Mouse (Mus musculus) spleen, adult 2 months (tissue): Measurements from ENCODE around the gene Tmem259.

Experiments used
- CTCF ChIP-seq: fragments of 200-500 bp; IDR thresholded peaks from 2 replicates; pipeline ENCODE4 v1.5.1; 2011; ENCODE audit warnings: mild to moderate bottlenecking, inconsistent platforms; ENCODE audit not compliant: insufficient read depth, insufficient read length, insufficient replicate concordance; ENCODE audit errors: extremely low read depth
- POLR2A ChIP-seq: fragments of 200-500 bp; IDR thresholded peaks from 2 replicates; pipeline ENCODE4 v1.6.1; 2011; ENCODE audit warnings: low read depth, low read length, inconsistent platforms

DNA sequence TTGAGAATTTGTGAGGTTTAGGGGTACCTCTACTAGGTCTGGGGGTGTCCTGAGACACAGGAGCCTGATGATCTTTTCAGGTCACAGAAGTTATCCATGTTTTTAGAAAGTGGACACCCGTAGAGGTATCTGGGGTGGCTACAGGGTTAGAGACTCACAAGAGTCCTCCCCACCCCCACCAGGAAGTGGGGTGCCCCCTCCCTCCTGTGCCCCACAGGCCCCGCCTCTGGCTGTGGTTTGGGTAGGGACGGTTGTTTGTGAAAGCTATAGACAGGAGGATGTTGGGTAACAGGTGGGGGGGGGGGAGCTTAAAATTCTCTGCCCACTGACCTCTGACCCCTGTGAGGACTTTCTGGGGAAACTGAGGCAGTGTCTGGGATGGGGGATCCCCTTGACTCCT lies 33.2 kb upstream of the Tmem259 start:
- TF ChIP-seq CTCF, result no peak
- TF ChIP-seq POLR2A, result no peak; the same call in 1 of the 2 replicates
